Mouse (Mus musculus): ENCODE data around the gene Brd7.

- TF ChIP-seq HCFC1 (IDR thresholded peaks at IDR 0.05; ENCODE audit: borderline replicate concordance, insufficient read depth, low read length): no peak; the same call in 1 of the 2 replicates
- no peak for TF ChIP-seq ZC3H11A (IDR thresholded peaks at IDR 0.05; ENCODE audit: borderline replicate concordance, low read depth, low read length)
- no peak for TF ChIP-seq ZNF384 (IDR thresholded peaks at IDR 0.05; ENCODE audit: low read depth, low read length)
- TF ChIP-seq CHD2 (IDR thresholded peaks at IDR 0.05; ENCODE audit: low read depth, low read length): no peak
Measured at GRCm38 (mm10) chr8:88361708-88362428, at the start of gene Brd7.
